Mouse (Mus musculus): ENCODE measurements around the gene Akap11. TPM values are rescaled to one million over a fixed set of nuclear protein-coding genes. Genes with fewer than 3 reads are reported as not detected.

Gene Akap11
- 35.1 and 43.8 TPM in 2 replicates for polyA plus RNA-seq (2012; rRNA removed)

DNA sequence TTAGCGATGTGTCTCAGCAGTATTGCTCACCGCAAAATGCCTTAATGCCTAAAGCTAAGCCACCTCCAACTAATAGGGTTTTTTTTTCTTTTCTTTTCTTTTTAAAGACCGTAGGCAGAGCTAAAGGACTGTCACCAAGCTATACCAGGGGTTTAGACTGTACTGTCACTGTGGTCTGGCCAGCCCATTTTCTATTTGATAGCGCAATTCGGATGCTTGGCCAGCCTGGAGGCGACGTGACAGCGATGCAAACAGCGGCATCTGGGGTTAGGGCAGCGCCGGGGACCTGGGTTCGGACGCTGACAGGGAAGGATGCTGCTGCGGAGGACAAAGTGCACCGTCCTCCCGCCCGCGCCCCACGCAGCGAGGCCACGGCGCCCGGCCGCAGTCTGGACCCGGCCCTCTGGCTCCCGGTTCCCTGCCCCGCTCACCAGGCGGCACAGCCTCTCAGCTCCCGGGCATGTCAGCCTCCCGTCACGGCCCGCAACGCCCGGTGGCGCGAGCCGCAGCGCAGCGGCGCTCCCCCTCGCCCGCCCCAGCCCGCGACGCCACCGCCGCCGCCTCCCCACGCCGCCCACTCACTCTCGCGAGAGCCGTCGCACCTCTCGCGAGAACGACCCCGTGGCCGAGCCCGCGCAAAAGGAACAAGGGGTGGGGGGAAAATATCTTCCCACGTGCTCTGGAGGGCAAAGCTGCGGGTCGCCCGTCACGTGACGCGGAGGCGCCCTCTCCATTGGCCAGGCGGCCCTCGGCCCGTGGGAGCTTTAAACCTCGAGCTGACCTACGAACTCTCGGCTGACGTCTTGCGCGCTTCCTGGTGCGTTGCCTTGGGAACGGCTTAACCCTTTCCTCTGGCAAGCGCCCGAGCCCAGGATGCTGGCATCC is at the start of gene Akap11:
Gene Akap11, minus strand, starts transcription at position 528 of the 885 bp plus-strand sequence.
- TF ChIP-seq CTCF (IDR thresholded peaks at IDR 0.05; ENCODE audit: borderline replicate concordance, extremely low read depth, insufficient read depth, insufficient read length) (no peak), POLR2A (IDR thresholded peaks at IDR 0.05; ENCODE audit: borderline replicate concordance, extremely low read depth, insufficient read depth, insufficient read length, poor library complexity, severe bottlenecking) (peak; percentile 99)
- peak; percentile 99 for DNase-seq (ENCODE audit: low read depth)

DNA sequence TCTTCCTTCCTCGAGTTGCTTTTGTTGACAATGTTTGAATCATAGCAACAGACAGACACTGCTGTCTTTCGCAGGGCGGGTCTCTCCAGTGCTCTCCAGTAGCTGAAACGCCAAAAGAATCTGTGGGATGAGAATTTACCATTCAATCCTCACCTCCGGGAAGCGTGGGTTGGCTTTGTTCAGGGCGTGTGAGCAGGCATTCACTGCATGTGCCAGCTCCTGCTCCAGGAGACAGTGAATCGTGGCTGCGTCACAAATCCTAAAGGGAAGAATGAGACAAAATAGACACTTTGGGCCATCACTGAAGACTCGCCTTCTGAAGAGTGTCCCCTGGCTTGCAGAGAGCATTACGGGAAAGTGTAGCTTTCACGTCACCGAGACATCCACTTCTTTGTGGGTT is 47.6 kb upstream of the Akap11 start:
- no peak for TF ChIP-seq POLR2A (IDR thresholded peaks at IDR 0.05; ENCODE audit: borderline replicate concordance, extremely low read depth, insufficient read depth, insufficient read length, poor library complexity, severe bottlenecking)
- no peak for TF ChIP-seq CTCF (IDR thresholded peaks at IDR 0.05; ENCODE audit: borderline replicate concordance, extremely low read depth, insufficient read depth, insufficient read length)
- DNase-seq (ENCODE audit: low read depth): no peak

DNA sequence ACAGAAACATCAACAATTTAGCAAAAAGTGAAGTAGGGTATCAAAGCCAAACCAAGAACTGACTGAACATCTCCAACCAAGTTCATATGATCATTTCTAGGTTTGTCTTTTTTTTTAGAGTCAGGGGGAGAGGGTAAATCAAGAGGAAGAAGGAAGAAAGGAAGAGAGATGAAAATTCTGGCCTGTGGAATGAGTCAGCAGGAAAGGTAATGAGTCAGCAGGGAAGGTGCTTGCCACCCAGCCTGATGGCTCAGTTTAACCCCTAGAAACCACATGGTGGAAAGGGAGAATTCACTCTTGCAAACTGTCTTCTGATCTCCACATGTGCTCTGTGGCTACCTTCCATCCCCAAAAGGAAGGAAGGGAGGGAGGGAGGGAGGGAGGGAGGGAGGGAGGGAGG is 46.6 kb upstream of the Akap11 start:
- TF ChIP-seq CTCF (IDR thresholded peaks at IDR 0.05; ENCODE audit: borderline replicate concordance, extremely low read depth, insufficient read depth, insufficient read length) (no peak), POLR2A (IDR thresholded peaks at IDR 0.05; ENCODE audit: borderline replicate concordance, extremely low read depth, insufficient read depth, insufficient read length, poor library complexity, severe bottlenecking) (no peak)
- no peak for DNase-seq (ENCODE audit: low read depth)

DNA sequence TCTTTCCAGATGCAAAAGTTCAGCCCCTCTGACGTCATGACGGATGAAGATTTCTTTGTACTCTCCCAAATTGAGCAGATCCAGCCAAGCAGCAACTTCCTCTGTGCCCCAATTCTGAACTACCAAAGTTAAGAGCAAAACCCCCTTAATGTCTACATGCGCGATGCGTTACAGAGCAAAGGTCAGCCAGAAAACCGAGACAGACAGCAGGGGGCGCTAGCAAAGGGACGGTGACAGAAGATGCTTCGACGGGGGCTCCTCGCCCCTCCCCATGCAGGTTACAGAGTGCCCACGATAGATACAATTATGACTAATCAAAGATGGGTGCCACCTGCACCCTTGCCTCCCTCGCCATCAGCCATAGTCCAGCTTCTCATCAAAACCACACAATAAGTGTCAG is 39.3 kb upstream of the Akap11 start:
- DNase-seq (ENCODE audit: low read depth): no peak
- no peak for TF ChIP-seq POLR2A (IDR thresholded peaks at IDR 0.05; ENCODE audit: borderline replicate concordance, extremely low read depth, insufficient read depth, insufficient read length, poor library complexity, severe bottlenecking)
- no peak for TF ChIP-seq CTCF (IDR thresholded peaks at IDR 0.05; ENCODE audit: borderline replicate concordance, extremely low read depth, insufficient read depth, insufficient read length)

DNA sequence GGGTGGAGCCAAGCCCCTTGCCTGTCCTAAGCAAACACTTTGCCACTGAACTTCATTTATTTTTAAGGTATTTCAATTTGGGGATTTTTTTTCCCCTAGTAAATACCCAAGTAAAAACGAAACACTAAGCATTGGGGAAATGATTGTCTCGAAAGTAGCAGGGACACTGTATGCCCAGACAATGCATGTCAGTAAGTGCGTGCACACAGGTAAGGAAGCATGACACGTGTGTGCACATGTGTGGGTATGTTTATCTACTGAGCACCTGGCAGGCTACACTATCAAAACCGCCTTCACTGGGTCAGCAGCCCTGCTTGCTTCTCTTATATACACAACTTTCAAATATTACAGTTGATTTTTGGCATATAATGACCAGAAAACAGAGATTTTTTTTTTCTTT is 31.8 kb upstream of the Akap11 start:
- TF ChIP-seq CTCF (IDR thresholded peaks at IDR 0.05; ENCODE audit: borderline replicate concordance, extremely low read depth, insufficient read depth, insufficient read length): no peak
- no peak for DNase-seq (ENCODE audit: low read depth)

DNA sequence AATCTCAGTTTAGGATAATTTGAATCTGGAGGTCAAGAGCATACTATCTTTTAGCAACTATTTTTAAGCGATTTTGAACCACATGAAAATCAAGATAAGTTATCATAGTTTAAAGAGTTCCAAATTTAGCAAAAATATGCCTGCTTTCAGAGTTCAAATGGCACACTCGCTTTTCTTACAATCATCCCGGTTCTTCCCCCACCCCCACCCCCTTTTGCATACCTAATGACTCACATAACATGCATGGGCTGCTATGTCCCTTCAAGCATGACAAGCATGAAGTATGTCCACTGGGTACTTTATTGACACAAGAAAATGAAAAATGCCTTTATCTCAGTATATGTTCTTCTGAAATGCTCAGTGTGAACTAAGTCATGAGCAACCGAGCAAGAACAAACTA is 29.8 kb upstream of the Akap11 start:
- DNase-seq (ENCODE audit: low read depth): no peak
- TF ChIP-seq POLR2A (IDR thresholded peaks at IDR 0.05; ENCODE audit: borderline replicate concordance, extremely low read depth, insufficient read depth, insufficient read length, poor library complexity, severe bottlenecking): no peak
- TF ChIP-seq CTCF (IDR thresholded peaks at IDR 0.05; ENCODE audit: borderline replicate concordance, extremely low read depth, insufficient read depth, insufficient read length): no peak

DNA sequence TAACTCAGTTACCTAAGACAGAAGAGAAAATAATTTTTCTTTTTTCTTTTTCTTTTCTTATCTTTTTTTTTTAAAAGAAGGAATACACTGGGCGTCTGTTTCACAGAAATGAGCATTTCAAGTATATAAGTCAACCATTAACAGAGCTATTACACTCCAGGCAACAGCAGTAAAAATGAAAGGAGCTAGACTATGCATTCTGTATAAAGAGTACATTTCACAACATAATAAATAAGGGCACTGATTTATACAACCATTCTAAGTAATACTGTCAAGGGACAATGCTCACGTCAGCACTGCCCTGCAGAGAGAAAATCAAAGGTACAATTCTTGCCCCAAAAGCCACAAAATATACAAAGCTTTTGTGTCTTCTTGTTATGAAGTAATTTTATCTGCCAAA is 27.7 kb upstream of the Akap11 start:
- DNase-seq (ENCODE audit: low read depth): no peak
- TF ChIP-seq CTCF (IDR thresholded peaks at IDR 0.05; ENCODE audit: borderline replicate concordance, extremely low read depth, insufficient read depth, insufficient read length) (no peak), POLR2A (IDR thresholded peaks at IDR 0.05; ENCODE audit: borderline replicate concordance, extremely low read depth, insufficient read depth, insufficient read length, poor library complexity, severe bottlenecking) (no peak)

DNA sequence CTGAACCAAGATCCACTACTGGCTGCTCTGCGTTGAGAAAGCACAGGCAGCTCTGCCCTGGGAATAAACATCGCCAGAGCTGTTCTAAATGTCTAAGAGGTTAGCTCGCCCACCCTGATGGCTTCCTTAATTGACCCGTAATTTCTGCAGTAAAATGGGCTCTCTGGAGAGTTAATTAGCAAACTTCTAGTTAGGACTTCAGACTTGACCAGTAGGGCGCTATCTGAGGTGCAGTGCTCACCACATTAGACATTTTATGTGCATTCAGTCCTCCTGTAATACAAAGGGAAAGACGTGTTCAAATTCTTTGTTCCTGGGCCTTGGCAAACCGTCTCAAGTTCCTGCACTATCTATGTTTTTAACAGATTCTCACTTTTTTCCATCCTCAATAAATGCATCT is 26.6 kb upstream of the Akap11 start:
- peak; percentile 11 for DNase-seq (ENCODE audit: low read depth)
- TF ChIP-seq CTCF (IDR thresholded peaks at IDR 0.05; ENCODE audit: borderline replicate concordance, extremely low read depth, insufficient read depth, insufficient read length): no peak
- TF ChIP-seq POLR2A (IDR thresholded peaks at IDR 0.05; ENCODE audit: borderline replicate concordance, extremely low read depth, insufficient read depth, insufficient read length, poor library complexity, severe bottlenecking): no peak

DNA sequence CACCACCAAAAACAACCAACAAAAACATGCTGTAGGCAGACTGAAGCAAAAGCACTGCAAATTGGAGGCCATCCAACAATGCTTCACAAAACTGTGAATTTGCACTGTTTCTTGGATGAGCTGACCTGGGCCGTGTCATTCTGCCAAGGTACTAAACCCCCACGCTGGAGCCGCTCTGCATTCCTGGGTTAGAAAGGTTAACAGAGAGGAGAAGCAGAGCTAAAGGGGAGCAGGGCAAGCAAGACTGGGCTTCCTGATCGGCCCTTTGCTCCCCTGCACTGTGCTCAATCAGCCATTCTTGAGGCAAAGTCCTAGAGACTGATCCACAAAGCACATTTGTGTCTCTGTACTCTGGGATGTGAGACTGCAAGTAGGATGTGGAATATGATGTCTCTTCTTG is 25.5 kb upstream of the Akap11 start:
- TF ChIP-seq POLR2A (IDR thresholded peaks at IDR 0.05; ENCODE audit: borderline replicate concordance, extremely low read depth, insufficient read depth, insufficient read length, poor library complexity, severe bottlenecking) (no peak), CTCF (IDR thresholded peaks at IDR 0.05; ENCODE audit: borderline replicate concordance, extremely low read depth, insufficient read depth, insufficient read length) (no peak)

DNA sequence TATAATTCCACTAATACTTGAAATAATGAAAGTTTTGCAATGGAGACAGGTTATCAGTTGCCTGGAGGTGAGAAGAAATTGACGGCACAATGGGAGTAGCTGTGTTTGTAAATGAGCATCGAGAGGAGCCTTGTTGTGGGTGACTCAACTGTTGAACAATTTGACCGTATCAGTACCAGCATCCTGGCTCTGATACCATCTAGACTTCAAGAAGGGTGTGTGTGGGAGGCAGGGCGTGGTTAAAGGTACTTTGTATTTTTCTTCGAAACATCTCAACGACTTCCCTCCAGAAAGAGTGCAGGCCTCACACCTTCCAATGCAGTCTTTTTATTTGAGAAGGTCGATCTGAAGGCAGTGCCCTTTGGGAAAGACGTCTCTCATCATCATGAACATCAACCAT is 22.4 kb upstream of the Akap11 start:
- DNase-seq (ENCODE audit: low read depth): no peak

More for the DNA sequence above, 25.5 kb upstream of the Akap11 start:
- no peak for DNase-seq (ENCODE audit: low read depth)

DNA sequence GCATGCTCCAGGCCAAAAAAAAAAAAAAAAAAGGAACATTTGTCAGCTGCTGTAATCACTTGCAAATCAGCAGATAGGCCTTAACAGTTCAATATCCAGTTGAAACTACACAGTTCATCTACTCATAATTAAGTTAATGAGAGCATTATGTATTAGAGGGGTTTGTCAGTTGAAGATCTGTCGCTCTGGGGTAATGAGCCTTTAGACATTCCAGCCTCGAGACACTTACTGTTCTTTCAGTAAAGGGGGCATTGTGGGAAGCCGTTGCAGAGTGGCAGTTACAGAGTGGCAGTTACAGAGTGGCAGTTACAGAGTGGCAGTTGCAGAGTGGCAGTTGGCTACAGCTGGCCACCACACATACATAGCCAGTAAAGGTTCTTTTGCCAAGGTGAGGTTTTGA is 18.2 kb upstream of the Akap11 start:
- DNase-seq (ENCODE audit: low read depth): peak; percentile 58

More for the DNA sequence above, 22.4 kb upstream of the Akap11 start:
- TF ChIP-seq CTCF (IDR thresholded peaks at IDR 0.05; ENCODE audit: borderline replicate concordance, extremely low read depth, insufficient read depth, insufficient read length) (no peak), POLR2A (IDR thresholded peaks at IDR 0.05; ENCODE audit: borderline replicate concordance, extremely low read depth, insufficient read depth, insufficient read length, poor library complexity, severe bottlenecking) (no peak)

DNA sequence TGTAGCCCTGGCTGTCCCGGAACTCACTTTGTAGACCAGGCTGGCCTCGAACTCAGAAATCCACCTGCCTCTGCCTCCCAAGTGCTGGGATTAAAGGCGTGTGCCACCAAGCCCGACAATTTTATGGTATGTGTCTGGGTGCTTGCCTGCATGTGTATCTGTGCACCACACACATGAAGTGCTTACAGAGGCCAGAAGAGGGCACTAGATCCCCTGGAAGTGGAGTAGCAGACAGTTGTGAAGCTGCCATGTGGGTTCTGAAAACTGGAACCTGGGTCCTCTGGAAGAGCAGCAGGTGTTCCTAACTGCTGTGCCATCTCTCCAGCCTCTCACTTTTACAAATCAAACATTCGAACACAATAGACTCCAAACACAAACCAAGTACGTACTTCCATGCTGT is 17.1 kb upstream of the Akap11 start:
- no peak for DNase-seq (ENCODE audit: low read depth)
- no peak for TF ChIP-seq POLR2A (IDR thresholded peaks at IDR 0.05; ENCODE audit: borderline replicate concordance, extremely low read depth, insufficient read depth, insufficient read length, poor library complexity, severe bottlenecking)
- no peak for TF ChIP-seq CTCF (IDR thresholded peaks at IDR 0.05; ENCODE audit: borderline replicate concordance, extremely low read depth, insufficient read depth, insufficient read length)

All from brain, embryonic 14.5 days (tissue).